Mouse (Mus musculus): ENCODE measurements around the gene Idnk. TPM values are rescaled to one million over a fixed set of nuclear protein-coding genes. Genes with fewer than 3 reads are reported as not detected.
A peak's percentile ranks its signal among the peaks of the same experiment; 100 is the strongest.
"Not testable (repeated sequence)": the region's sequence is repeated elsewhere in the genome, so short reads cannot be mapped to it uniquely, and the experiment has no call there.

Gene Idnk
- total RNA-seq, 2 experiments from 2014 or later = 31.2 to 31.6 TPM

DNA sequence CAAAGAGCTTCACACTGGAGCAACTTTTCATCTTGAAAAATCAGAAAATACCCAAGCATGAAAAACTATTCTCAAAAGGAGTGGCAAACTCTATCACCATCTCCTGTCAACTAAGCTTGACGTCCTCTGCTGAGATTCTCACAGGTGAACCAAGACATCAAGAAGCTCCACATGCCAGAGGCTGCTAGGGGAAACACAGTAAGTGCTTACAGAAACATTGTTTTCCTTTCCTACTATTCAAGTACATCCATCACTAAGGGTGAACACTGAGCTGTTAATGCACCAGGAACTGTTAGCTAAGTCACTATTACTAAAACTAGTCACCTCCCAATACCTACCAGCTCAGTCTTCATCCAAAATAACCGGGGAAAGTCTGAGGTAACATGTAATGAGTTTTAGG, 32.5 kb upstream of the Idnk start:
- no peak overlapping the region for H3K4me3 ChIP-seq
- intact Hi-C loops (cut with DNase I) = no loop called here

DNA sequence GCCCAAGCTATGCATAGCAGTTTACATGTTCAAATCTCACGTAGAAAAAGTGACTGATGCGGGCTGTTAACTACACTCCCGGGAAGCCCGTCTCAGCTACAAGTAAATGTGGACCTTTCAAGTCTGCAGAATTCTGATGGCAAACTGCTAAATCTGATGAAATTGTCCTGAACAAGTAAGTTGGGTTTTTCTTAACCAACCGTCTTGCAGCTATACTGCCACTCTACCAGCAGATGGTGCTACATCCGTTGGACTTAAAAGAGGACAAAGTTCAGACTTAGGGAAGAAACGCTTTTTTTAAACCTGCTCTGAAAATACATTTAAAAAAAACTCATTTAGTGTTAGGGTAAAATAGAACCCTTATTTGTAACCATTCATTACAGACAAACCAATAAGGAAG, 31.3 kb upstream of the Idnk start:
- Histone ChIP-seq H3K27ac (no peak overlapping the region), H3K4me3 (peak overlapping the region; percentile 91)
- intact Hi-C loops (cut with DNase I) = no loop called here
- peak; percentile 93 for TF ChIP-seq CTCF (IDR thresholded peaks at IDR 0.05)
- no peak for DNase-seq (ENCODE audit: extremely low spot score in 1 of 2, low spot score in 2 of 2)

More for the DNA sequence above, 32.5 kb upstream of the Idnk start:
- TF ChIP-seq CTCF (IDR thresholded peaks at IDR 0.05) = no peak
- H3K27ac ChIP-seq = no peak overlapping the region
- DNase-seq (ENCODE audit: extremely low spot score in 1 of 2, low spot score in 2 of 2) = no peak

DNA sequence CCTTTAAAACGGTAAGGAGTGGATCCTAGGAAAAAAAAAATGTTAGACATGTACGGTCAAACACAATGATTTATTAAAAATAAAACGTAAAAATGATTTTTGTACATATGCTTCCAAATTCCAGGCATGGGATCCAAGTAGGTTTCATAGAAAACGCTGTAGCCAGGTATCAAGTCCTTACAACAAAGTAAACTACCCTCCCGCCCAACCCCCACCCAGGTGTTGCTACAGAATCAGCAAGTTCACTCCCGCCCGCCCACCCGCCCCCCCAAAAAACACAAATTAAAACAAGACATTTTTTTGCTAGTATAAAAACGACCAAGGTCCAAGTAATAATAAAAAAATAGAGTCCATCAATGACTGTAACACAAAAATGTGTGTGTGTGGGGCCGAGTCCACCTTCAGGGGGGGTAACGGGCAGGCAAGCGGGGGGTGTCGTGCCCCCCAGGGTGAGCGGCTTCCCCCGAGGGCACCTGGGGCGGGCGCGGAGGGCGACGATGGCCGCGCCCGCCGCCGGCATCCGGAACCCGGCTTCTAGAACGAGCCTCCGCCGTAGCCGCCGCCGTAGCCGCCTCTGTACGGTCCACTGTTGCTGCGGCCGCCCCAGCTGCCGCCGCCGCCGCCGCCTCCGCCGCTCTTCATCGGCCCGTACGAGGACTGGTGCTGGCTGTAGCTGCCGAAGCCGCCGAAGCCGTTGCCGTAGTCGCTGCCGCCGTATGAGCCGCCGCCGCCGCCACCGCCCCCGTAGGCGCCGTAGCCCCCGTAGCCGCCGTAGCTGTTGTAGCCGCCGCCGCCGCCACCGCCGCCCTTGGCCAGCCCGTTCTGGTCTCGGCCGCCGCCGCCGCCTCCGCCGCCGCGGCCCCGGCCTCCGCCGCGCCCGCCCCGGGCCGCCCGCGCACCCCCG, 30.3 kb upstream of the Idnk start:
- peak overlapping the region; percentile 91 for H3K4me3 ChIP-seq
- DNase-seq (ENCODE audit: extremely low spot score in 1 of 2, low spot score in 2 of 2) = peak in 1 of 2 experiments; percentile 45
- TF ChIP-seq CTCF (IDR thresholded peaks at IDR 0.05) = no peak
- peak overlapping the region; percentile 100 for H3K27ac ChIP-seq
- intact Hi-C loops (cut with DNase I) = no loop called here

DNA sequence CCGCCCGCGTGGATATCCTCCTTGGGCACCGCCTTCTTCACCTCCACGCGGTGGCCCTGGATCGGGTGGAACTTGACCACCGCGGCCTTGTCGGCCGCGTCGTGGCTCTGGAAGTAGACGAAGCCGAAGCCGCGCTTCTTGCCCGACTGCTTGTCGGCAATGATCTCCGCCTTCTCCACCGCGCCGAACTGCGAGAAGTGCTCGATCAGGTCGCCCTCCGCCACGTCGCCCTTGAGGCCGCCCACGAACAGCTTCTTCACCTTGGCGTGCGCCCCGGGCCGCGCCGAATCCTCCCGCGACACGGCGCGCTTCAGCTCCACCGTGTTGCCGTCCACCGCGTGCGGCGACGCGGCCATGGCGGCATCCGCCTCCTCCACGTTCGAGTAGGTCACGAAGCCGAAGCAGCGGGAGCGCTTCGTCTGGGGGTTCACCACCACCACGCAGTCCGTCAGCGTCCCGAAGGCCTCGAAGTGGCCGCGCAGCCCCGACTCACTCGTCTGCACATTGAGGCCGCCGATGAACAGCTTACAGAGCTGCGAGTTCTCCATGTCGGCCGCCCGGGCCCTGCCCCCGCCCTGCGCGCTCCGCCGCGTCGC, 29.6 kb upstream of the Idnk start:
- no peak for TF ChIP-seq CTCF (IDR thresholded peaks at IDR 0.05)
- intact Hi-C loops (cut with DNase I) = no loop called here
- peak; percentile 66 to 72 for DNase-seq (ENCODE audit: extremely low spot score in 1 of 2, low spot score in 2 of 2)
- peak overlapping the region; percentile 100 for H3K27ac ChIP-seq
- H3K4me3 ChIP-seq = peak overlapping the region; percentile 91

DNA sequence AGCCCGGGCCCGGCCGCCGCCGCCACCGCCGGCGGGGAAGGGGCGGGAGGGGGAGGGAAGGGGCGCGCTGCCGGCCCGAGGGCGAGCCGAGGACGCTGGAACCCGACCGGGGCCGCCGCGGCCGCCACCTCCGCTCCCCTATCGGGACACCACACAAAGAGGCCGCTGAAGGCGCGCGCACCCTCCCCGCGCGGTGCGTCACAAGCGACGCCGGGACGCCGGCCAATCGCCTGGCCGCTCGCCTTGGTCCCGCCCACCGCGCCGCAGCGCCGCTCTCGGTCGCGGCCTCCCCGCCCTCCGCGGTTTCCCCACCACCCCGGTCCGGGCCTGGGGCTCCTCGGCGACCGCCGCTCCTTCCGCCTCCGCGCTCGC, 29.1 kb upstream of the Idnk start, which contains the start of gene Hnrnpa0:
Gene Hnrnpa0 (minus strand): TSS at position 161 of the 372 bp plus-strand sequence.
- no peak; the same call in 1 of the 2 replicates for TF ChIP-seq CTCF (IDR thresholded peaks at IDR 0.05)
- intact Hi-C loops (cut with DNase I) = no loop called here
- H3K4me3 ChIP-seq = peak within 1 kb of the TSS; percentile 91
- peak within 1 kb of the TSS; percentile 100 for H3K27ac ChIP-seq
- peak; percentile 95 to 96 for DNase-seq (ENCODE audit: extremely low spot score in 1 of 2, low spot score in 2 of 2)

DNA sequence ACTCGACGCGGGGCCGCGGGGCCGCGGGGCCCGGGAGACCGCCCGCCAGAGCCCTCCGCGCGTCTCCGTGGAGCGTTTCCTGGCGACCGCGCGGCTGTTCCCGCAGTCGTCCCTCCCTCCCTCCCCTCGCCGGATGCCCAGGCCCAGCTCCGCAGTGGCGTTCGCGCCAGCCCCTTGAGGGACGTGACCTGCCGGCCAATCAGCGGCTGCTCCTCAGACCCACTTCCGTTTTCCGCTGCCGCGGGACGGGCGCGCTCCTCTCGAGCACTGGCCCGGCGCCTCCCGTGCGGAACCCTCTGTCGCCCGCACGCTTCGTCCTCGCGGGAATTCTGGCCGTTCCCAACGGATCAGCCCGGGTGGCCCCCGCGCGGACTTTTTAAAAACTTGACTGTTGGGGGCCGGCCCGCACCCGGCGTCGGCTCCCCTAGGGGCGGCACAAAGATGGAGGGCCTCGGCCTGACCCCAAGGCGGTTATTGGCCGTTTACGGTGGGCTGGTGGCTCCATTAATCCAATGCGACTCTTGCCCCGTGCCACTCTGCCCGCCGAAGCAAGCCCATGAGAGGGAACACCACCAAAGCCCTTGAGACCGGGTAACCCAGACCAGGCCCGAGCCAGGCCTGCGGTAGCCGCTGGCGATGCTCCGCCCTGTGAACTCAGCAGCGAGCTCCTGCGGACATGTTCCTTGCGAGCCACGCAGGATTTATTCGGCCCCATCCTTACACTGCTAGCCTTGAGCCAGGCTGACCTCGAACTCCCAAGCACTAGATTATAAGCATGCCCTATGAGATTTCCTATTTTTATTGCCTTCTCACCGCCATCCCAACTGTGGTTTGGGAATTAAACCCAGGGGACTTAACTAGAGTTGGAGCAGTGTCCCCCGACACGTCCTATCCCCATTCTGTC, 28.4 kb upstream of the Idnk start:
- peak overlapping the region; percentile 100 for H3K27ac ChIP-seq
- H3K4me3 ChIP-seq = peak overlapping the region; percentile 91
- no peak for TF ChIP-seq CTCF (IDR thresholded peaks at IDR 0.05)
- intact Hi-C loops (cut with DNase I) = loop anchor here (1.0 kb wide), 1 partner anchor 86 kb away; the partner anchor contains the start of gene Ubqln1
- peak; percentile 93 to 96 for DNase-seq (ENCODE audit: extremely low spot score in 1 of 2, low spot score in 2 of 2)

DNA sequence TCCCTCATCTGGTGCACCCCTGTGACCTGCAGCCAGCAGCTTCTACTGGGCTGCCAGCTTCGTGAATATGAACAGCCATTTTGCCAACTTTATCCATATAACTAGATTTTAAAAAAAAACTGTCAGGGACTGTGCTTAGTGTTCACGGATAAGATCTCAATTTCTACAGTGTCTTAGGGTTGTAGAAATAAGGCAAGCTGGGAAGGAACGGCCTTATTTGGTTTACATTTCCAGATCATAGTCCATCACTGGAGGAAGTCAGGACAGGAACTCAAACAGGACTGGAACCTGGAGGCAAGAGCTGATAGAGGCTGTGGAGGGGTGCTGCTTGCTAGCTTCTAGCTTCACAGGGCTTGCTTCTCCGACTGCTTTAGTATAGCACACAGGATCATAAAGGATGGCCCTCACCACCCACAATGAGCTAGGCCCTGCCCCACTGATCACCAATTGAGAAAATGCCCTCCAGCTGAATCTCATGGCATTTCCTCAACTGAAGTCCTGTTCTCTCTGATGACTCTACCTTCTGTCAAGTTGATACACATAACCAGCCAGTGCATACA, 27.7 kb upstream of the Idnk start:
- DNase-seq (ENCODE audit: extremely low spot score in 1 of 2, low spot score in 2 of 2) = no peak
- intact Hi-C loops (cut with DNase I) = loop anchor here (1.0 kb wide), 1 partner anchor 86 kb away; the partner anchor contains the start of gene Ubqln1
- H3K4me3 ChIP-seq = peak overlapping the region; percentile 91
- peak overlapping the region; percentile 100 for H3K27ac ChIP-seq
- no peak for TF ChIP-seq CTCF (IDR thresholded peaks at IDR 0.05)

DNA sequence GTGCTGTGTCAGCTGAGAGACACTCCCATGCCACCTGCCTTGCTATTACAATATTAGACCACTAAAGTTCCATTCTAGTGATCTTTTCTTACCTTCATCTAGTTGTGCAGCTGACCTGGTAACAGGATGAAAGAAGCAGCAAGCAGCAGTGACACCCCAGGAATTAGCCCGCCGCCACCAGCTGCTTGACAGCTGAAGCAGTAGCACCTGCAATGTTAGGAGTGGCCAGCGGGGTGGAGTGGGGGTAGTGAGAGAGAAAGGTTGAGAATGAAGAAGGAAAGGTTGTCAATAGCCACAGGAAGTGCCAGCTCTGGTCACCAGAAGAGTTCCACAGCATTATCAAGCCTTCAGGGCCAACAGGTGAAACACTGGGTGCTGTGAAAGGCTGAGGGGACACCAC, 25.8 kb upstream of the Idnk start:
- intact Hi-C loops (cut with DNase I) = no loop called here
- no peak overlapping the region for H3K4me3 ChIP-seq
- no peak for DNase-seq (ENCODE audit: extremely low spot score in 1 of 2, low spot score in 2 of 2)
- H3K27ac ChIP-seq = no peak overlapping the region
- no peak for TF ChIP-seq CTCF (IDR thresholded peaks at IDR 0.05)

DNA sequence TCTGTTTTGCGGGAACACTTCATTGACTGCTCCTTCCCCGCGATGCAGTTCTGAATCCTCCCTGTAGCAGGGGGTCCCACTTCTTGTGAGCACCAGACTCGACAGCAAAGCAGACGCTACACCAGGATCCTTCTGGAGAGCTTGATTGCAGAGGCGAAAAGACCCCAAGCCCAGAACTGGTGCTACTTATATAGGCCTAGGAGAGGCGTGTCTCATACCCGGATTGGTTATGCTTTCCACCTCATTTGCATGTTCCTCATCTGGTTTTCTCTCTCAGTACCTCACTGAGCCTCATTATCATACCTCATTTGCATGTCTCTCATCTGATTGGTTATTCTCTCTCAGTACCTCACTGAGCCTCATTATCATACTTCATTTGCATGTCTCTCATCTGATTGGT, 10.8 kb upstream of the Idnk start:
- DNase-seq (ENCODE audit: extremely low spot score in 1 of 2, low spot score in 2 of 2); H3K27ac ChIP-seq; H3K4me3 ChIP-seq; intact Hi-C loops (cut with DNase I): not testable (repeated sequence)

DNA sequence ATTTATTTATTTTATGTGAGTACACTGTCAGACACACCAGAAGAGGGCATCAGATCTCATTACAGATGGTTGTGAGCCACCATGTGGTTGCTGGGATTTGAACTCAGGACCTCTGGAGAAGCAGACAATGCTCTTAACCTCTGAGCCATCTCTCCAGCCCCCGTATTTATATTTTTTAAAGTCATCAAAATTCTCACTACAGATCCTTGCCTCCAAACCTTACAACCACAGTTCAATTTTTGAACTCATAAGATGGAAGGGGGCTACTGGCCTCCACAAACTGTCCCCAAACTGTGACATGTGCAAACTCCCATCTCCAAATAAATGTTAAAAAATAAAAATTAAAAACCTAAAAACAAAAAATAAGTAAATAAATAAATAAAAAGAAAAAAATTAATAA, 9.7 kb upstream of the Idnk start:
- no peak for DNase-seq (ENCODE audit: extremely low spot score in 1 of 2, low spot score in 2 of 2)
- TF ChIP-seq CTCF (IDR thresholded peaks at IDR 0.05) = no peak; the same call in 1 of the 2 replicates
- Histone ChIP-seq H3K4me3 (no peak overlapping the region), H3K27ac (no peak overlapping the region)
- intact Hi-C loops (cut with DNase I) = no loop called here

DNA sequence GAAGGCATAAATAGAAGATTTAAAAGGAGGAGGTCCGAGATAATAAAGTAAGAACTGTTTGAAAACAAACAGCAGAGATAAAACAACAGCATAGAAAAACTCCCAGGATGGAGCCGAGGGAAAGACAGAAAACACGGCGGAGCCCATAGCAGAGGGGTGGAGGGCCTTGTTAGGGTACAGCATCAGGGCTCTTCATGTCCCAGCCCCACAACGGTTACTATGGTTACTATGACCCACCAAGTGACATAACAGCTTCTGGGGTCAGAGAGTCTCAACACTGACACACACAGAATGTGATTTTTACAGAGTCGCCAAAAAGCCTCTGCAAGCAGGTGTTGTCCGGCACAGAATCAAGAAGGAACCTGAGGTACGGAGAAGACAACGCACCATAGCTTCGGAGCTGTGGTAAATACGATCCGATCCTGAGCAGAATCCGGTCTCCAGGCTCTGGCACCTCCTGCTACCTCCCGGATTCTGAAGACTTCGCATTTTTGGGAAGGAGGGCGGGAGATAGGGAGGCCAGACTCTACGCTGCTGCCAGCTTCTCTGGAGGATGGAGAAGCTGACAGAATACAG, 9.1 kb upstream of the Idnk start:
- intact Hi-C loops (cut with DNase I) = no loop called here
- H3K4me3 ChIP-seq = peak overlapping the region; percentile 41
- TF ChIP-seq CTCF (IDR thresholded peaks at IDR 0.05) = no peak
- DNase-seq (ENCODE audit: extremely low spot score in 1 of 2, low spot score in 2 of 2) = peak; percentile 28 to 33
- H3K27ac ChIP-seq = no peak overlapping the region
